Mouse (Mus musculus): ENCODE data around the gene Sh3bp5.

The Sh3bp5 gene

GRCm38 (mm10) chr14:31393546-31393890, 42.4 kb downstream of the Sh3bp5 start:
- no peak for DNase-seq (ENCODE audit: low spot score in 2 of 2)

- no peak for DNase-seq (ENCODE audit: low spot score in 2 of 2)
Measured at GRCm38 (mm10) chr14:31392873-31393545, 42.9 kb downstream of the Sh3bp5 start.

- DNase-seq (ENCODE audit: low spot score in 2 of 2), result no peak
Measured at GRCm38 (mm10) chr14:31392300-31392699, 43.6 kb downstream of the Sh3bp5 start.

GRCm38 (mm10) chr14:31389421-31390147, 46.3 kb downstream of the Sh3bp5 start:
- no peak for DNase-seq (ENCODE audit: low spot score in 2 of 2)

- no peak for DNase-seq (ENCODE audit: low spot score in 2 of 2)
Measured at GRCm38 (mm10) chr14:31388086-31388872, 47.6 kb downstream of the Sh3bp5 start.

- peak in 1 of 2 experiments; percentile 7 for DNase-seq (ENCODE audit: low spot score in 2 of 2)
Measured at GRCm38 (mm10) chr14:31387301-31387981, 48.4 kb downstream of the Sh3bp5 start.

GRCm38 (mm10) chr14:31385977-31386697, 49.7 kb downstream of the Sh3bp5 start:
- DNase-seq (ENCODE audit: low spot score in 2 of 2), result peak; percentile 60 to 70

GRCm38 (mm10) chr14:31385406-31385805, 50.5 kb downstream of the Sh3bp5 start:
- DNase-seq (ENCODE audit: low spot score in 2 of 2), result peak in 1 of 2 experiments; percentile 5

GRCm38 (mm10) chr14:31384366-31385323, 51.2 kb downstream of the Sh3bp5 start:
- DNase-seq (ENCODE audit: low spot score in 2 of 2), result peak in 1 of 2 experiments; percentile 18

- DNase-seq (ENCODE audit: low spot score in 2 of 2), result peak; percentile 55 to 62
Measured at GRCm38 (mm10) chr14:31383470-31384050, 52.3 kb downstream of the Sh3bp5 start.

GRCm38 (mm10) chr14:31382276-31382675, 53.6 kb downstream of the Sh3bp5 start:
- DNase-seq (ENCODE audit: low spot score in 2 of 2), result no peak

- no peak for DNase-seq (ENCODE audit: low spot score in 2 of 2)
Measured at GRCm38 (mm10) chr14:31376331-31376730, 59.5 kb downstream of the Sh3bp5 start.

- no peak for DNase-seq (ENCODE audit: low spot score in 2 of 2)
Measured at GRCm38 (mm10) chr14:31374390-31374789, 61.5 kb downstream of the Sh3bp5 start.

GRCm38 (mm10) chr14:31369377-31369776, 66.5 kb downstream of the Sh3bp5 start:
- DNase-seq (ENCODE audit: low spot score in 2 of 2), result no peak

- no peak for DNase-seq (ENCODE audit: low spot score in 2 of 2)
Measured at GRCm38 (mm10) chr14:31367951-31368350, 67.9 kb downstream of the Sh3bp5 start.

GRCm38 (mm10) chr14:31365350-31365749, 70.5 kb downstream of the Sh3bp5 start:
- DNase-seq (ENCODE audit: low spot score in 2 of 2), result peak in 1 of 2 experiments; percentile 59

GRCm38 (mm10) chr14:31364589-31364988, 71.3 kb downstream of the Sh3bp5 start:
- no peak for DNase-seq (ENCODE audit: low spot score in 2 of 2)

- no peak for DNase-seq (ENCODE audit: low spot score in 2 of 2)
Measured at GRCm38 (mm10) chr14:31362236-31362635, 73.6 kb downstream of the Sh3bp5 start.

GRCm38 (mm10) chr14:31345367-31345766, 90.5 kb downstream of the Sh3bp5 start:
- no peak for DNase-seq (ENCODE audit: low spot score in 2 of 2)

GRCm38 (mm10) chr14:31343241-31343640, 92.6 kb downstream of the Sh3bp5 start:
- no peak for DNase-seq (ENCODE audit: low spot score in 2 of 2)

All from frontal cortex, postnatal 14 days (tissue).